15 mouse cellular contexts compared by ENCODE assay signal in the genomic region with DNA sequence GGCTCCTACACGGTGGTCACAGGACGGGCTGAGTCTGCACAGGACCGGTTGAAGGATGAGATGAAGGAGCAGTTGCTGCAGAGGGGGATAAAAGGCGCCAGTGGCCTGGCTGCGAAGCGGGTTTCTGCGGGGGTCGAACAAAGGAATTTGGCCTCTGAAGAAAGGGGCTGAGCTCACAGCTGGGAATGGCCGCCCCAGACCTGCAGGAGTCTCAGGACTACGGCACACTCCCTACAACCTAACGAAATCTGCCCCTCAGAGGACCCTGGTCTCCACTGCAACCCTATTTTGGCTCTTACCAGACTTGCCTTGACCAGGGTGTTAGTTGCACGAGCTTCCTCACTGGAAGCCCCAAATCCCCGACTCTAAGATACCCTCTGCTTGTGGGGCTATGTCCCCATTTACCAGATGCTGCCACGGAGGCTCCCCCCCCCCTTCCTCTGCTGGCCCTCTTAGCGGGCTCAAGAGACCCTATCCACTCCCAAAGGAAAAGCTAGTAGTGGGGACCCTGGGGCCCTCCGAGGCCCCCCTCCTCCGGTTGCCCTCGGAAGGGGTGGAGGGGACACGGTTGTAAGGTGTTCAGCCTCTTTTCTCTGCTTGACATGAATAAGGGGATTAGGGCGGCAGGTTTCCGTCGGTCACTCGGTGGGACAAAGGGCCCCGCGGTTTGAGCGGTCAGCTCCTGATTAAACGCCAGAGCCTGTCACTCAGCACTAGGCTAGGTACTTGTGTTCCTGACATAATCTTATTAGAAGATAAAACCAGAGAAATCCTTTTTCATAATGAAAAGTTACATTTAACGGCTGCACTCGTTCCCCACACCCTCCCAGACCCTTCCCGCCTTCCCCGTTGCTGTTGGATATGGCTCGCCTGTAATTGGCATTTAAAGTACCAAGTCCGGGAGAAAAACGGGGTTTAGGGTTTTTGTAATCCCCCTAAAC. TPM values are rescaled to one million over a fixed set of nuclear protein-coding genes. Genes with fewer than 3 reads are reported as not detected.
DNase-seq lines count a peak whose midpoint lies in the region; ATAC-seq and TF ChIP-seq lines count a peak whose summit lies in the region.
"Had no signal": no experiment of that assay in that cellular context is flagged by ENCODE, and none has a peak within 500 bp of the region (broad histone marks: within the 10 kb centered on the region; RNA-seq: fewer than 3 reads in every experiment).

No protein-coding gene starts in this region.

- 0 out of 2 replicates have a peak overlapping the region, but pooled peaks have one; percentile 18 for H3K9ac ChIP-seq in kidney, embryonic 14.5 days (ENCODE audit: low read depth, low read length)
- H3K9ac ChIP-seq in embryonic facial prominence, embryonic 12.5 days, result peak overlapping the region; percentile 30; the same call in 1 of the 2 replicates
- H3K9ac ChIP-seq in hindbrain, postnatal 0 days (replicated peaks; ENCODE audit: low read length), result no peak overlapping the region
- H3K9ac ChIP-seq: lung, embryonic 14.5 days had no signal

- intact Hi-C loops in gastrocnemius, adult 2 months (cut with DNase I), result no loop called here
- intact Hi-C loops in gastrocnemius, postnatal 14 days (cut with DNase I; ENCODE audit: low total_unique reads), result no loop called here

- peaks cover 89% of the 10 kb centered on the region for H3K27me3 ChIP-seq in kidney, embryonic 14.5 days (ENCODE audit: control insufficient read depth, insufficient read depth, low read length)
- peaks cover 97% of the 10 kb centered on the region for H3K27me3 ChIP-seq in embryonic facial prominence, embryonic 12.5 days
- peaks cover 68% of the 10 kb centered on the region for H3K27me3 ChIP-seq in hindbrain, postnatal 0 days (ENCODE audit: insufficient read depth, low read length)

- H3K4me2 ChIP-seq in kidney, embryonic 14.5 days (replicated peaks; ENCODE audit: low read depth, low read length), result peak overlapping the region; percentile 42
- H3K4me2 ChIP-seq in embryonic facial prominence, embryonic 12.5 days (replicated peaks), result peak overlapping the region; percentile 48
- H3K4me2 ChIP-seq in hindbrain, postnatal 0 days (ENCODE audit: low read depth, low read length), result peak overlapping the region; percentile 42

- WGBS in kidney, embryonic 14.5 days, result 3% methylated on average over 34 of the region's 34 CpGs
- 3% methylated on average over 34 of the region's 34 CpGs for WGBS in embryonic facial prominence, embryonic 12.5 days
- 2% methylated on average over 34 of the region's 34 CpGs for WGBS in hindbrain, postnatal 0 days

- peaks cover 52% of the 10 kb centered on the region for H3K4me1 ChIP-seq in kidney, embryonic 14.5 days (ENCODE audit: control insufficient read depth, insufficient read depth, low read length)
- peaks cover 53% of the 10 kb centered on the region for H3K4me1 ChIP-seq in embryonic facial prominence, embryonic 12.5 days
- no peaks in the 10 kb centered on the region for H3K4me1 ChIP-seq in hindbrain, postnatal 0 days (ENCODE audit: insufficient read depth, low read length)

- H3K27ac ChIP-seq in kidney, embryonic 14.5 days (ENCODE audit: low read depth, low read length), result peak overlapping the region; percentile 44; the same call in 1 of the 2 replicates
- no peak overlapping the region for H3K27ac ChIP-seq in embryonic facial prominence, embryonic 12.5 days
- H3K27ac ChIP-seq in hindbrain, postnatal 0 days, result no peak overlapping the region
- H3K27ac ChIP-seq in gastrocnemius, adult 2 months, result no peak overlapping the region

- TF ChIP-seq CTCF in hindbrain, postnatal 0 days (IDR thresholded peaks at IDR 0.05; ENCODE audit: low read depth), result no peak
- no peak for TF ChIP-seq CTCF in gastrocnemius, adult 2 months (IDR thresholded peaks at IDR 0.05)

- DNase-seq in kidney, postnatal 25 days, result no peak
- no peak for DNase-seq in hindbrain, postnatal 0 days (ENCODE audit: low spot score)
- DNase-seq in neural tube, embryonic 10.5 days (ENCODE audit: extremely low spot score, low spot score), result peak; percentile 62
- no peak for DNase-seq in gastrocnemius, adult 2 months
- DNase-seq in cerebellum, adult 9-10 months, result no peak
- DNase-seq in gastrocnemius, postnatal 14 days, result no peak
- DNase-seq: adrenal gland, postnatal 14 days; cerebellum, adult 8-10 months; heart, postnatal 14 days; lung, embryonic 14.5 days had no signal

- peak overlapping the region; percentile 25; the same call in 1 of the 2 replicates for H3K4me3 ChIP-seq in kidney, embryonic 14.5 days (ENCODE audit: low read length)
- H3K4me3 ChIP-seq in embryonic facial prominence, embryonic 12.5 days, result peak overlapping the region; percentile 16; the same call in 1 of the 2 replicates
- no peak overlapping the region for H3K4me3 ChIP-seq in hindbrain, postnatal 0 days (ENCODE audit: low read length)
- no peak overlapping the region for H3K4me3 ChIP-seq in gastrocnemius, adult 2 months
- H3K4me3 ChIP-seq: erythroblast, embryonic 14.5 days had no signal

- no peaks in the 10 kb centered on the region for H3K36me3 ChIP-seq in kidney, embryonic 14.5 days (ENCODE audit: control insufficient read depth, insufficient read depth, low read length)
- no peaks in the 10 kb centered on the region for H3K36me3 ChIP-seq in embryonic facial prominence, embryonic 12.5 days
- no peaks in the 10 kb centered on the region for H3K36me3 ChIP-seq in hindbrain, postnatal 0 days (ENCODE audit: insufficient read depth, low read length)

- no peak for ATAC-seq in kidney, embryonic 14.5 days (ENCODE audit: low FRiP score, low TSS enrichment)
- ATAC-seq in embryonic facial prominence, embryonic 12.5 days (ENCODE audit: insufficient number of reproducible peaks, insufficient read depth, low FRiP score, low TSS enrichment), result no peak
- no peak for ATAC-seq in hindbrain, postnatal 0 days

- H3K9me3 ChIP-seq in kidney, embryonic 14.5 days (ENCODE audit: control insufficient read depth, low read length), result no peaks in the 10 kb centered on the region
- no peaks in the 10 kb centered on the region for H3K9me3 ChIP-seq in embryonic facial prominence, embryonic 12.5 days
- no peaks in the 10 kb centered on the region for H3K9me3 ChIP-seq in hindbrain, postnatal 0 days (ENCODE audit: low read length)

RNA-seq across cellular contexts. Expression of gene Lmx1b, which starts 10.0 kb away (rescaled TPM):
- 1.9 and 2.2 TPM in 2 replicates for polyA plus RNA-seq in kidney, embryonic 14.5 days (2014; fragmentation: Nextera tagmentation; extraction: Ambion mirVana)
- 0.74 and 1.0 TPM in 2 replicates for polyA plus RNA-seq in embryonic facial prominence, embryonic 12.5 days (2016; fragmentation: Nextera tagmentation; extraction: Ambion mirVana)
- total RNA-seq in hindbrain, postnatal 0 days (2014; rRNA removed), result 17.3 and 21.1 TPM in 2 replicates
- polyA plus RNA-seq in hindbrain, postnatal 0 days (2015; fragmentation: Nextera tagmentation; extraction: Ambion mirVana), result 2.1 and 2.2 TPM in 2 replicates
- total RNA-seq in gastrocnemius, adult 2 months (2021), result under 1 TPM; 0.18 to 0.25 TPM
- total RNA-seq in gastrocnemius, postnatal 14 days (2021), result under 1 TPM; 0.39 to 0.51 TPM
- total RNA-seq: adrenal gland, postnatal 14 days had no signal
- polyA plus RNA-seq: C2C12; erythroblast, embryonic 14.5 days; gonadal fat pad, adult 2 months had no signal

Comparison
In these comparisons a context has a peak if more than half of its experiments do, and no peak if none do; other contexts are left out.
1. H3K4me3 ChIP-seq: peak in kidney, embryonic 14.5 days (single experiment) and embryonic facial prominence, embryonic 12.5 days (single experiment); none in hindbrain, postnatal 0 days (single experiment) and gastrocnemius, adult 2 months (single experiment).
2. RNA of gene Lmx1b, which starts 10.0 kb away (total RNA-seq): 17.3 to 21.1 TPM in hindbrain, postnatal 0 days; 0.39 to 0.51 TPM in gastrocnemius, postnatal 14 days and 0.18 to 0.25 TPM in gastrocnemius, adult 2 months; every median in the first group is over 10 times any median in the second.
3. Peak in every context shown above with its lines, with median percentiles within 50 percentile points of each other: H3K4me2 ChIP-seq.